Mouse (Mus musculus) liver, embryonic 11.5 days (tissue): ENCODE data around the gene Ylpm1. TPM values are rescaled to one million over a fixed set of nuclear protein-coding genes. Genes with fewer than 3 reads are reported as not detected.

Experiments
- ATAC-seq: fragments of 200-750 bp; cut with Nextera tagmentation; replicated peaks from 2 replicates; pipeline ENCODE4 v1.8.0; 2017; ENCODE audit warnings: moderate number of reproducible peaks, mild to moderate bottlenecking, moderate TSS enrichment, moderate library complexity; ENCODE audit not compliant: low FRiP score
- DNase-seq: peaks from one replicate; pipeline ENCODE4 v3.0.0-alpha.2; 2017; ENCODE audit warnings: low spot score
- H3K27ac ChIP-seq: fragments of 300-500 bp; sonication (generic); 2 replicates; pipeline ENCODE4 v1.5.1; 2014; ENCODE audit warnings: mild to moderate bottlenecking, low read depth, low read length, control low read depth
- H3K27me3 ChIP-seq: fragments of 300-500 bp; sonication (generic); replicated peaks from 2 replicates; pipeline ENCODE4 v1.6.1; 2014; ENCODE audit warnings: low read length, mixed read lengths; ENCODE audit not compliant: control insufficient read depth, insufficient read depth
- H3K36me3 ChIP-seq: fragments of 300-500 bp; sonication (generic); 2 replicates; pipeline ENCODE4 v1.6.1; 2014; ENCODE audit warnings: mild to moderate bottlenecking, low read length, moderate library complexity, mixed read lengths; ENCODE audit not compliant: control insufficient read depth, insufficient read depth
- H3K4me1 ChIP-seq: fragments of 300-500 bp; sonication (generic); replicated peaks from 2 replicates; pipeline ENCODE4 v1.6.1; 2014; ENCODE audit warnings: low read length, mixed read lengths; ENCODE audit not compliant: control insufficient read depth, insufficient read depth
- H3K4me2 ChIP-seq: fragments of 300-500 bp; sonication (generic); 2 replicates; pipeline ENCODE4 v1.6.1; 2014; ENCODE audit warnings: mild to moderate bottlenecking, control low read depth, moderate library complexity
- H3K4me3 ChIP-seq: fragments of 300-500 bp; sonication (generic); 2 replicates; pipeline ENCODE4 v1.5.1; 2014; ENCODE audit warnings: low read depth, low read length, control low read depth
- H3K9ac ChIP-seq: fragments of 300-500 bp; sonication (generic); 2 replicates; pipeline ENCODE4 v1.6.1; 2014; ENCODE audit warnings: low read depth, low read length, control low read depth
- H3K9me3 ChIP-seq: fragments of 300-500 bp; sonication (generic); 2 replicates; pipeline ENCODE4 v1.6.1; 2016; ENCODE audit warnings: low read length, inconsistent platforms, mixed read lengths; ENCODE audit not compliant: control insufficient read depth
- WGBS: fragments of 180-500 bp; shearing (Covaris S2); extraction: QIAGEN DNeasy Blood & Tissue Kit; methylation state at CpG from one replicate; pipeline ENCODE4 v1.1.7; 2014; 5-methylcytosine and 5-hydroxymethylcytosine counted together
- polyA plus RNA-seq: library from polyadenylated mRNA; unstranded; fragments of >200 nt; fragmentation: Nextera tagmentation; extraction: Ambion mirVana; gene quantifications from 2 replicates; pipeline ENCODE4 v1.2.1, GENCODE M21; 2014

Ylpm1 gene
- polyA plus RNA-seq, 1 experiment from 2014 or later = 30.7 TPM

DNA sequence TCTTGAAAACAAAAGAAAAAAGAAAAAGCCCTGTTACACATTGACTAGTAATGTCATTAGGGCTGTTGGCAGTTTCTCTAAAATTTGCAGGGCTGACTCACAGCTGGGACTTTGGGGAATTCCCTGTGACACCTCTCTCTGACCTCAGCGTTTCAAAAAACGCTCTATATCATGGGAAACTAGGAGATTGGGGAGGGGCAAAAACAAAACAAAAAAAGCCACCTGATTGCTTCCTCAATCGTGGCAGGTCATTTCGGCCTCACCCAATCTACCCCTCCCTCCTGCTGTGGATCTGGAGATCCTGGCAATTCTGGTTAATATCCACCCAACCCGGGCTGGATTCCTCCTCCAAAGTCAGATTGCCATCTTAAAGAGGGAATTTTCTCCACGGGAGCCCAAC, 55.1 kb downstream of the Ylpm1 start:
- no peak overlapping the region for H3K9ac ChIP-seq
- no peak overlapping the region for H3K27ac ChIP-seq
- no peak overlapping the region for H3K4me2 ChIP-seq
- H3K36me3 ChIP-seq = peaks cover 16% of the 10 kb centered on the region
- no peaks in the 10 kb centered on the region for H3K27me3 ChIP-seq
- H3K9me3 ChIP-seq = no peaks in the 10 kb centered on the region
- WGBS = 71% methylated on average over 6 of the region's 6 CpGs
- H3K4me3 ChIP-seq = no peak overlapping the region
- H3K4me1 ChIP-seq = no peaks in the 10 kb centered on the region
- ATAC-seq (no peak), DNase-seq (no peak)

DNA sequence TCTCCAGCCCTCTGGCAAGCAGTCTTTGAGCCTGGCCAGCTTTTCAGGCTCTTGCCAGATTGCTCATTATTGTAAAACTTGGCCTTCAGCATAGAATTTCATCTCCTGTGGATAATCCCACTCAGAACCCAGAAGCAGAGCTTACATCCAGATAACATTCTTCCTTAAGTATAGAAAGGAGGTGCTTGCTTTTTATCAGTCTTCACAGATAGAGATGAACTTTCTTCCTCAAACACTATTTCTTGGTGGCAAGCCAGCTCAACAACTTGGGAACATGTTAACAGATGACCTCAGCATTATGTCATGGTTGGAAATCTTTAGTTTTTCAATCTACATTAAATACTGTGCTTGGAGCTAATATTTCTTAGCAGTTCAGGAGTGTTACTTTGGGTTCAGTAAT, 74.9 kb downstream of the Ylpm1 start:
- Histone ChIP-seq H3K9ac (no peak overlapping the region), H3K4me2 (no peak overlapping the region), H3K27ac (no peak overlapping the region), H3K4me1 (no peaks in the 10 kb centered on the region), H3K9me3 (no peaks in the 10 kb centered on the region), H3K36me3 (peaks cover 11% of the 10 kb centered on the region; the same call in 1 of the 2 replicates), H3K4me3 (no peak overlapping the region), H3K27me3 (no peaks in the 10 kb centered on the region)
- DNase-seq (no peak), ATAC-seq (no peak)

DNA sequence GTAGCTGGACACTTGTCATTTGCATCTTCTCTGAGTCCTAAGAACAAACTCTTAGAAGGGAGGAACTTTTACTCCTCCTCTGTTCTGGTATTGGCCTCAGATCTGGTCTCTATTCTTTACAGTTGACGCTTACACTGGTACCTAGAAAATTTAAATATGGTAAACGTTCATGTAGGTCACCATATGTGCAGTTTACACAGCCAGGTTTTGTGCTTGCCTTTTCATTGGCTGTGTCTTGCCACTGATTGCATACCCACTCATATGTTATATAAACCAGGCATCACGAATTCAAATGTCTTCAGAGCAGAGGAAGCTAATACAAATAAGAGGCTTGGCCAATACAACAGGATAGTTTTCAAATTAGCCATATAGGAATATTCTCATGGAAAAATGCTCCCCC, 81.0 kb downstream of the Ylpm1 start:
- Histone ChIP-seq H3K9me3 (no peaks in the 10 kb centered on the region), H3K4me2 (no peak overlapping the region), H3K27ac (no peak overlapping the region), H3K9ac (no peak overlapping the region), H3K36me3 (peaks cover 3% of the 10 kb centered on the region; the same call in 1 of the 2 replicates), H3K4me3 (no peak overlapping the region), H3K4me1 (no peaks in the 10 kb centered on the region), H3K27me3 (no peaks in the 10 kb centered on the region)
- no peak for DNase-seq
- 90% methylated on average over 3 of the region's 3 CpGs for WGBS
- ATAC-seq = no peak

DNA sequence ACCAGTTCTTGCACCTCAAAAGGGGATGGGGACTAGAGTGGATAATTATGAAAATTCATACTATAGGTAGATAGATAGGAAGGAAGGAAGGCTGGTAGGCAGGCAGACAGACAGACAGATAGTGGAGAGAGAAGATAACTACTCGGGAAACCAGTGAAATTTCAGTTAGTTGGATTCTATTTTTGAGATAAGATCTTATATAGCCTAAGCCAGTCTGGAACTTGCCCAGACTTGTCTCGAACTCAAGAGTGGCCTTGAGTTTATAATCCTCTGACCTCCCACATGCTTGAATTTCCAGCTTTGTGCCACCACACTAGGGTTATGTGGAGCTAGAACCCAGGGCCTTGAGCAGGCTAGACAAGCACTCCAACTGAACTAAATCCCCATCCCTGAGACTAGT, 88.1 kb downstream of the Ylpm1 start:
- H3K9me3 ChIP-seq = no peaks in the 10 kb centered on the region
- H3K4me1 ChIP-seq = no peaks in the 10 kb centered on the region

DNA sequence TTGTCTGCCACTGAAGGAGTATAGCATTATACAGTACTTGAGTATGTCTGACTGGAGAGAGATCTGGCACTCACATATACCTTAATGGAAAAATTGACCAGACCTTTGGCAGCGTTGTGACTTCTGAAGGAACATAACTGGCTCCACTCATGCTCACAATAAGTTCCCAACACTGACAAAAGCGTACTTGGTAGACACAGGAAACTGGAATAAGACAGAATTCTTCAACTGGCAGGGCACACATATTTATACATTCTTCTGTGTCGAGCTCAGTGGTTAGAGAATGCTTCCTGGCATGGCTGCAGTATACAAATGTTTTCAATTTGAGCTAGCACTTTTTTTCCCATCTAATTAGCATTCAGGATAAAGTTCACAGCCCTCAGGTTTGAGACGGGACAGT, 88.8 kb downstream of the Ylpm1 start:
- no peak for ATAC-seq
- no peak for DNase-seq
- Histone ChIP-seq H3K9ac (no peak overlapping the region), H3K36me3 (peaks cover 11% of the 10 kb centered on the region), H3K4me2 (no peak overlapping the region), H3K9me3 (no peaks in the 10 kb centered on the region), H3K4me3 (no peak overlapping the region), H3K4me1 (no peaks in the 10 kb centered on the region), H3K27ac (no peak overlapping the region), H3K27me3 (no peaks in the 10 kb centered on the region)
- 90% methylated on average over 4 of the region's 4 CpGs for WGBS

More for the DNA sequence above, 88.1 kb downstream of the Ylpm1 start:
- DNase-seq = no peak
- no peak for ATAC-seq
- H3K4me2 ChIP-seq = no peak overlapping the region
- H3K27ac ChIP-seq = no peak overlapping the region
- H3K36me3 ChIP-seq = peaks cover 10% of the 10 kb centered on the region
- no peak overlapping the region for H3K9ac ChIP-seq
- 58% methylated on average over 2 of the region's 2 CpGs for WGBS
- H3K27me3 ChIP-seq = no peaks in the 10 kb centered on the region
- no peak overlapping the region for H3K4me3 ChIP-seq

DNA sequence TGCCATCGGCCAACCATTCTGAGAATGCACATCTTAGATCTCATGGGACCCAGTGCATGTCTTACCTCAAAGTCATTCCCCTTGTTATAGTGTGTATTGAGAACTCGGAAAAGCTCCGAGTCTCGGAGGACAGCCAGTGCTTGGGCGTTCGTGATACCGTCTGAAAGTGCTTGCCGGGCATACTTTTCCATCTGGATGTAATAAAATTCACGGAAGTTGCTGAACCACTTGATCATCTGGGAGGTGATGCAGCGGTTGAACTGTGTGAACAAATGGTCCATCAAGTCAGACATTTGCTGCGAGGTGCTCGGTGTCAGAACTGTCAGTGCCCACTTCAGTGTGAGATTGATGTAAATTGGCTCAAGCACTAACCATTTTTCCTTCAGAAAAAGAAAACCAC, 91.7 kb downstream of the Ylpm1 start:
- Histone ChIP-seq H3K4me2 (no peak overlapping the region), H3K4me1 (peaks cover 11% of the 10 kb centered on the region), H3K9ac (no peak overlapping the region), H3K27me3 (no peaks in the 10 kb centered on the region), H3K4me3 (no peak overlapping the region), H3K36me3 (peaks cover 11% of the 10 kb centered on the region), H3K27ac (no peak overlapping the region), H3K9me3 (no peaks in the 10 kb centered on the region)
- 91% methylated on average over 12 of the region's 12 CpGs for WGBS
- DNase-seq (no peak), ATAC-seq (no peak)

DNA sequence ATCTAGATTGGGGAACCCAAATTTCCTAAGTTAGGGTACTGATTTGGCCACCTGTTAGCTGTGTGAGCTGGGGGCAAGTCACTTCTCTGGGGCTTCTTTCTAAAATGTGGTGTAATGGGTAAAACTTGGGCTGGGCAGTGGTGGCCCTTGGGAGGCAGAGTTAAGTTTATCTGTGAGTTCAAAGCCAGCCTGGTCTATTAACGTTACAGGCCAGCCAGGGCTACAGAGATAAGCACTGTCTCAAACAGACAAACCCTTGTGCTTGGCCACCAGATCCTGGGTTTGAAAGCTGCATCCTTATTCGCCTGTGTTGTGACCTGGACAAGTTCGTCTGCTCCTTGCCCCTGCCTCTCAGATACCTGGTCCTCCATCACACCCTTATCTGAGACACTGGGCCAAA, 95.1 kb downstream of the Ylpm1 start:
- WGBS = 39% methylated on average over 3 of the region's 3 CpGs

DNA sequence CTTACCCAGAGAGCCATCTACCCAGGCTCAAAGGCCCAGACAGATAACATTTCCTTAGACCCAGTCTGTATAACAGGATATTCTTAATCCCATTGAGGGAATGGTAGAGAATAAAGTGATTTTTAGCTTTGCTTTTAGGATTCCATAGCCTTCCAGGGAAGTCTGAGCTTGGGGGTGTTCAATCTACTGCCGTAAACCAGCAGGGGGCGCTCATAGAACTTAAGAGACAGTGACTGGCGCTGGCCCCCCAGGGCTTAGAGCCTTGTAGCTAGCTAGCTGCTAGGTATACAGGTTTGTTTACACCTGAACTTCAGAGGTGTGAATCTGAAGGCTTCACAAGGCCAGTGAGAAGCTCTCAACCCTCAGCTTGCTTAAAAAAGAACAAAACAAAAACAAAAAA, 96.1 kb downstream of the Ylpm1 start:
- Histone ChIP-seq H3K27ac (no peak overlapping the region), H3K9me3 (no peaks in the 10 kb centered on the region), H3K27me3 (no peaks in the 10 kb centered on the region), H3K4me3 (no peak overlapping the region), H3K4me1 (peaks cover 11% of the 10 kb centered on the region), H3K36me3 (peaks cover 11% of the 10 kb centered on the region), H3K9ac (no peak overlapping the region), H3K4me2 (no peak overlapping the region)
- DNase-seq (no peak), ATAC-seq (peak; percentile 56; the same call in 1 of the 2 replicates)
- 6% methylated on average over 3 of the region's 3 CpGs for WGBS

More for the DNA sequence above, 95.1 kb downstream of the Ylpm1 start:
- H3K27me3 ChIP-seq = no peaks in the 10 kb centered on the region
- H3K27ac ChIP-seq = peak overlapping the region; percentile 41; the same call in 1 of the 2 replicates
- H3K4me3 ChIP-seq = no peak overlapping the region
- H3K4me1 ChIP-seq = peaks cover 11% of the 10 kb centered on the region
- peaks cover 11% of the 10 kb centered on the region for H3K36me3 ChIP-seq
- no peaks in the 10 kb centered on the region for H3K9me3 ChIP-seq
- H3K9ac ChIP-seq = no peak overlapping the region
- H3K4me2 ChIP-seq = no peak overlapping the region
- ATAC-seq = peak; percentile 73
- no peak for DNase-seq

DNA sequence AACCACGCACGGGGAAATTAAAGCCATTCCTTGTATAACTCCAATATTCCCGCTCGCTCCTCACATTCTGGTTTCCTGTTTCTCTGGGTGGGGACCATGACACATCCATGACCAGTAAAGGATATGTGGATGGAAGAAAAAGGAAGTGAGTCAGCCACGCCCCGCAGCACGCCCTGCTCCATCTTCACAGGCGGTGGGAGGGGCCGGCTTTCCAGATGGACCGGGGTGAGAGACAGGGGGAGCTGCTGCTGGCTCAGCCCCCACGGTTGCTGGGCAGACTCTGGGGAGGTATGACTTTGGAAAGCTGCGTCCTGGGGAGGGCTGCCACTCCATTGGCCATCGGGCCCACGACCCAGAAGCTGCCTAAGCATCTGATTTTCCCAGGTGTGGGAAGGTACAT, 97.9 kb downstream of the Ylpm1 start:
- H3K27ac ChIP-seq = no peak overlapping the region
- H3K27me3 ChIP-seq = no peaks in the 10 kb centered on the region
- 25% methylated on average over 14 of the region's 14 CpGs for WGBS
- no peak for DNase-seq
- ATAC-seq = no peak
- no peaks in the 10 kb centered on the region for H3K9me3 ChIP-seq
- H3K4me3 ChIP-seq = no peak overlapping the region
- H3K36me3 ChIP-seq = peaks cover 3% of the 10 kb centered on the region; the same call in 1 of the 2 replicates
- no peak overlapping the region for H3K9ac ChIP-seq
- peaks cover 11% of the 10 kb centered on the region for H3K4me1 ChIP-seq
- no peak overlapping the region for H3K4me2 ChIP-seq
